Mouse (Mus musculus) spleen, adult 12 weeks (tissue): Measurements from ENCODE around the gene Olfr412.

ENCODE experiments used
- DNase-seq: peaks from one replicate; pipeline ENCODE4 v3.0.0; 2022; ENCODE audit warnings: low spot score

Gene Olfr412

GRCm38 (mm10) chr11:74414112-74414511 is 52.2 kb downstream of the Olfr412 start:
- DNase-seq = no peak

DNA sequence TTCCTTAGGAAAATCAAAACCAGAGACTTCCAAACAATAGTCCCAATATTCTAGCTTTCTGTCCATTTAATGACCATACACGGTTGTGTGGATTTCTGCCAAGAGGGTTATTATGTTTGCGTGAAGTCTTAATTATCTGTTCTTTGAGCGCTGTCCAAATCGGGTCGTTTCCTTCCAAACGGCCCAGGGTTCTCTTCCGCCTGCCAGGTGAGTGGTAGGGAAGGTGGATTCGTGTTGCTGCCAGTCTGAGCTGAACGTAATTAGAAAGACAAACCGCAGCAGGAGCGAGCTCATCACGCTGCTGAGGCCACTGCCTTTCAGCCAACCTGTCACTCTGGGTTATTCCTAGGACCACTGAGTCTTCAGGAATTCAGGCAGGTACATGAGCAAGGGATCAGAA is 53.9 kb downstream of the Olfr412 start:
- no peak for DNase-seq
